Mouse (Mus musculus) CH12.LX (cell line): Measurements from ENCODE around the gene Myrfl. TPM values are rescaled to one million over a fixed set of nuclear protein-coding genes. Genes with fewer than 3 reads are reported as not detected.

Experiments
- DNase-seq: peaks from one replicate; pipeline ENCODE4 v3.0.0-alpha.2; 2013; ENCODE audit errors: extremely low read depth
- H3K27ac ChIP-seq: 2 replicates; pipeline ENCODE4 v1.5.1; 2012; ENCODE audit warnings: low read depth, mild to moderate bottlenecking, control low read depth, moderate library complexity; ENCODE audit not compliant: insufficient read depth
- H3K27me3 ChIP-seq: replicated peaks from 2 replicates; pipeline ENCODE3; 2012; ENCODE audit warnings: inconsistent platforms
- H3K36me3 ChIP-seq, 2 experiments: replicated peaks in 1 of 2; 2 replicates each; pipeline versions ENCODE3 to v1.6.1; 2012; ENCODE audit warnings: inconsistent platforms in 1 of 2, low read length in 1 of 2, mild to moderate bottlenecking in 1 of 2, mixed read lengths in 1 of 2, moderate library complexity in 1 of 2; ENCODE audit not compliant: control insufficient read depth in 1 of 2, insufficient read depth in 1 of 2
- H3K4me1 ChIP-seq, 2 experiments: 2 replicates each; pipeline ENCODE4 v1.6.1; 2012; ENCODE audit warnings: inconsistent platforms in 1 of 2, moderate library complexity in 1 of 2; ENCODE audit not compliant: insufficient read depth in 2 of 2, control insufficient read depth in 1 of 2
- H3K4me2 ChIP-seq: 2 replicates; pipeline ENCODE4 v1.6.1; 2012; ENCODE audit warnings: low read depth, mild to moderate bottlenecking, control low read depth; ENCODE audit not compliant: poor library complexity, insufficient read depth, severe bottlenecking
- H3K4me3 ChIP-seq, 3 experiments: fragments of 150-350 bp in 1 of 3; sonication (generic) in 1 of 3; replicated peaks in 1 of 3; 2 replicates each; pipeline versions ENCODE3 to v1.5.1; 2011 to 2012; ENCODE audit warnings: low read depth in 2 of 3, low read length in 2 of 3, mild to moderate bottlenecking in 2 of 3, moderate library complexity in 2 of 3, control low read depth in 1 of 3, improper control_type of control experiment in 1 of 3, inconsistent platforms in 1 of 3, mixed read lengths in 1 of 3; ENCODE audit not compliant: poor library complexity in 1 of 3
- H3K79me2 ChIP-seq: replicated peaks from 2 replicates; pipeline ENCODE4 v1.6.1; 2012; ENCODE audit warnings: mild to moderate bottlenecking, moderate library complexity; ENCODE audit not compliant: control insufficient read depth, poor library complexity, insufficient read depth, severe bottlenecking; ENCODE audit errors: extremely low read depth
- H3K9ac ChIP-seq: 2 replicates; pipeline ENCODE4 v1.6.1; 2012; ENCODE audit warnings: low read depth, mild to moderate bottlenecking, control low read depth, moderate library complexity; ENCODE audit not compliant: insufficient read depth
- H3K9me3 ChIP-seq: replicated peaks from 2 replicates; pipeline ENCODE3; 2012; ENCODE audit warnings: low read length, inconsistent platforms, mixed read lengths
- CHD1 ChIP-seq: IDR thresholded peaks from 2 replicates; pipeline ENCODE4 v1.6.1; 2012; ENCODE audit warnings: low read depth, low read length, improper control_type of control experiment, inconsistent platforms
- CTCF ChIP-seq, 2 experiments: IDR thresholded peaks in 1 of 2; conservative IDR thresholded peaks in 1 of 2; 2 replicates each; pipeline ENCODE4 v1.5.1; 2011 to 2012; ENCODE audit warnings: low read depth in 2 of 2, low read length in 2 of 2, improper control_type of control experiment in 1 of 2, inconsistent platforms in 1 of 2, mild to moderate bottlenecking in 1 of 2, moderate library complexity in 1 of 2
- E2F4 ChIP-seq: IDR thresholded peaks from 2 replicates; pipeline ENCODE4 v1.6.1; 2011; ENCODE audit warnings: low read depth, low read length, improper control_type of control experiment; ENCODE audit not compliant: insufficient replicate concordance
- ETS1 ChIP-seq: conservative IDR thresholded peaks from 2 replicates; pipeline ENCODE4 v1.6.1; 2012; ENCODE audit warnings: low read depth, mild to moderate bottlenecking, inconsistent platforms, low read length, improper control_type of control experiment, moderate library complexity
- GABPA ChIP-seq: IDR thresholded peaks from 2 replicates; pipeline ENCODE4 v1.6.1; 2012; ENCODE audit warnings: low read depth, low read length, improper control_type of control experiment, inconsistent platforms; ENCODE audit not compliant: insufficient replicate concordance
- HCFC1 ChIP-seq: IDR thresholded peaks from 2 replicates; pipeline ENCODE4 v1.6.1; 2012; ENCODE audit warnings: low read depth, mild to moderate bottlenecking, inconsistent platforms, low read length, improper control_type of control experiment
- IRF4 ChIP-seq: IDR thresholded peaks from 2 replicates; pipeline ENCODE4 v1.6.1; 2014; ENCODE audit warnings: low read depth, mild to moderate bottlenecking, inconsistent platforms, low read length, improper control_type of control experiment
- JUN ChIP-seq: IDR thresholded peaks from 2 replicates; pipeline ENCODE4 v1.6.1; 2011; ENCODE audit warnings: low read depth, mild to moderate bottlenecking, low read length, improper control_type of control experiment, moderate library complexity; ENCODE audit not compliant: insufficient read depth
- JUND ChIP-seq: conservative IDR thresholded peaks from 2 replicates; pipeline ENCODE4 v1.6.1; 2011; ENCODE audit warnings: low read depth, low read length, improper control_type of control experiment
- KAT2A ChIP-seq: IDR thresholded peaks from 2 replicates; pipeline ENCODE4 v1.6.1; 2012; ENCODE audit warnings: low read length, improper control_type of control experiment, inconsistent platforms; ENCODE audit not compliant: insufficient replicate concordance
- MAFK ChIP-seq: IDR thresholded peaks from 2 replicates; pipeline ENCODE4 v1.6.1; 2011; ENCODE audit warnings: low read length, improper control_type of control experiment; ENCODE audit not compliant: insufficient replicate concordance
- MAX ChIP-seq: IDR thresholded peaks from 2 replicates; pipeline ENCODE4 v1.6.1; 2011; ENCODE audit warnings: low read length, improper control_type of control experiment
- MEF2A ChIP-seq: IDR thresholded peaks from 2 replicates; pipeline ENCODE4 v1.6.1; 2014; ENCODE audit warnings: low read depth, mild to moderate bottlenecking, inconsistent platforms, low read length, improper control_type of control experiment, borderline replicate concordance
- MXI1 ChIP-seq: IDR thresholded peaks from 2 replicates; pipeline ENCODE4 v1.6.1; 2011; ENCODE audit warnings: mild to moderate bottlenecking, low read depth, low read length, improper control_type of control experiment
- MYC ChIP-seq: IDR thresholded peaks from 2 replicates; pipeline ENCODE4 v1.6.1; 2011; ENCODE audit warnings: low read depth, mild to moderate bottlenecking, improper control_type of control experiment, low read length
- POLR2AphosphoS2 ChIP-seq: IDR thresholded peaks from 2 replicates; pipeline ENCODE4 v1.6.1; 2011; ENCODE audit warnings: low read depth, low read length, improper control_type of control experiment
- RAD21 ChIP-seq: IDR thresholded peaks from 2 replicates; pipeline ENCODE4 v1.6.1; 2011; ENCODE audit warnings: low read depth, mild to moderate bottlenecking, low read length, improper control_type of control experiment, moderate library complexity
- RCOR1 ChIP-seq: conservative IDR thresholded peaks from 2 replicates; pipeline ENCODE4 v1.6.1; 2012; ENCODE audit warnings: low read depth, mild to moderate bottlenecking, inconsistent platforms, low read length, improper control_type of control experiment
- TBP ChIP-seq: conservative IDR thresholded peaks from 2 replicates; pipeline ENCODE4 v1.6.1; 2011; ENCODE audit warnings: low read depth, low read length, improper control_type of control experiment
- TCF12 ChIP-seq: IDR thresholded peaks from 2 replicates; pipeline ENCODE4 v1.6.1; 2014; ENCODE audit warnings: low read depth, mild to moderate bottlenecking, inconsistent platforms, low read length, improper control_type of control experiment
- UBTF ChIP-seq: IDR thresholded peaks from 2 replicates; pipeline ENCODE4 v1.6.1; 2012; ENCODE audit warnings: low read depth, mild to moderate bottlenecking, inconsistent platforms, low read length, improper control_type of control experiment, moderate library complexity
- USF1 ChIP-seq: IDR thresholded peaks from 2 replicates; pipeline ENCODE4 v1.6.1; 2014; ENCODE audit warnings: low read depth, mild to moderate bottlenecking, inconsistent platforms, low read length, improper control_type of control experiment
- USF2 ChIP-seq: conservative IDR thresholded peaks from 2 replicates; pipeline ENCODE4 v1.6.1; 2011; ENCODE audit warnings: low read depth, low read length, improper control_type of control experiment
- ZKSCAN1 ChIP-seq: IDR thresholded peaks from 2 replicates; pipeline ENCODE4 v1.6.1; 2012; ENCODE audit warnings: low read depth, inconsistent platforms, low read length, improper control_type of control experiment, borderline replicate concordance
- ZNF384 ChIP-seq: IDR thresholded peaks from 2 replicates; pipeline ENCODE4 v1.6.1; 2012; ENCODE audit warnings: low read depth, low read length, improper control_type of control experiment, inconsistent platforms
- dilution Hi-C: fragments of 300-500 bp; cut with MboI; formaldehyde crosslinking; loops from 2 replicates; pipeline ENCODE4 v1.14.3; 2020; ENCODE audit warnings: low sequenced_read_pairs; ENCODE audit not compliant: extremely low pct_unique_long_range_greater_than_20kb, extremely low pct_ligation_motif_present
- in situ Hi-C: fragments of 300-500 bp; cut with MboI; formaldehyde crosslinking; loops from 3 replicates; pipeline ENCODE4 v1.14.3; 2019; ENCODE audit warnings: low sequenced_read_pairs, low pct_ligation_motif_present, low pct_unique_long_range_greater_than_20kb, mixed read lengths
- polyA plus RNA-seq: library from polyadenylated mRNA; unstranded; fragments of >175 nt; gene quantifications from 2 replicates; pipeline ENCODE4 v1.2.1, GENCODE M21; 2012; ENCODE audit warnings: low read depth; ENCODE audit not compliant: insufficient read length
- total RNA-seq, 2 experiments: library from RNA; depleted of rRNA; stranded (reverse); fragments of 300-350 nt in 1 of 2; fragments of >200 nt in 1 of 2; gene quantifications; 2 replicates each; pipeline ENCODE4 v1.2.3; 2012 to 2014

Gene Myrfl
- total and polyA plus RNA-seq, 3 experiments: not detected

DNA sequence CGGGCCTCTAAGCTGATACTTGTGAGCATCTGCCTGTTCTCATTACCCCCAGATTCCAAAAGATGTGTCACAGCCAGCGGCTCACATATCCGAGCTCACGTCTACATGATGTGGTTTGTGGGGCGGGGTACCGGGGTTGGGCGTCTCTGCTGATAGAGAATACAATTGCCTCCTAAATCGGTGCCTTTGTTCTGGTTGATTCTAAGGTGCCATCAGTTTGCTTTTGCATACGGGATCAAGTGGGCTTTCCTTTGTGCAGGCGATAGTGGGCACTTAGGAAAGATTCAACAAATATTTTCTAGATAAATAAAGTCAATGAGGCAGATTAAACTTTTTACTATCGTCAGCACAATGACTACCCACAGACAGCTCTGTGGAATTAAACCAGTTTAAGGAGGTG is 141.8 kb downstream of the Myrfl start:
- Histone ChIP-seq H3K9ac (no peak overlapping the region), H3K4me3 (no peak overlapping the region), H3K36me3 (no peaks in the 10 kb centered on the region), H3K4me2 (no peak overlapping the region), H3K27me3 (no peaks in the 10 kb centered on the region), H3K4me1 (peaks cover 0 to 4% of the 10 kb centered on the region in 2 experiments; a peak in 1 of 4 replicates), H3K9me3 (no peaks in the 10 kb centered on the region), H3K27ac (no peak overlapping the region), H3K79me2 (no peaks in the 10 kb centered on the region)
- DNase-seq: no peak
- dilution Hi-C loops: no loop called here
- in situ Hi-C loops: no loop called here
- TF ChIP-seq MAX: no peak
- TF ChIP-seq CHD1: no peak
- no peak for TF ChIP-seq E2F4
- no peak for TF ChIP-seq RAD21
- TF ChIP-seq POLR2AphosphoS2: no peak
- TF ChIP-seq USF1: no peak
- TF ChIP-seq MXI1: no peak
- no peak for TF ChIP-seq TCF12
- no peak for TF ChIP-seq JUND
- no peak for TF ChIP-seq GABPA
- TF ChIP-seq IRF4: no peak
- TF ChIP-seq TBP: no peak
- no peak for TF ChIP-seq CTCF (conservative IDR thresholded peaks at IDR 0.05 in 1 of 2, IDR thresholded peaks at IDR 0.05 in 1 of 2; ENCODE audit: low read depth in 2 of 2, low read length in 2 of 2)
- no peak for TF ChIP-seq UBTF
- no peak for TF ChIP-seq USF2
- TF ChIP-seq, all 38 proteins: peak for 0

DNA sequence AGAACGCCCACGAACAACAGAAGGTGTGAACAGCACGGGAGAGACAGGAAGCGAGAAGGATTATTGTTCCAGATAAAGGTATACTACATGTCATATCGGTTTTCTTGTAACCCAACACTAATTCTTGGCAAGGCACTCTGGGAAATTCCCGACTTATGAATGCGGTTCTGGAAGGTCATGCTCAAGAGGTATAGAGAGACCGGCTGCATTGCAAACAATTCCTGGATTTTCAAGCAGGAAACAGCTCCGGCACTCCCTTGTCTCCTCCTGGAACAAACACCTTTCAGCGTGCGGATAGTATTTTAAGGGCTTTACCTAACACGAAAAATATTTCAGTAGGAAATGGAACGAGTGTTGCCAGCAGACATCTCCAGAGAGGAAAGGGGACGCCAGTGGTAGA is 145.8 kb downstream of the Myrfl start:
- in situ Hi-C loops (no loop called here), dilution Hi-C loops (no loop called here)
- Histone ChIP-seq H3K9ac (no peak overlapping the region), H3K4me2 (no peak overlapping the region), H3K27ac (no peak overlapping the region), H3K9me3 (peaks cover 5% of the 10 kb centered on the region), H3K79me2 (no peaks in the 10 kb centered on the region), H3K36me3 (no peaks in the 10 kb centered on the region), H3K4me3 (no peak overlapping the region), H3K4me1 (peaks cover 4 to 17% of the 10 kb centered on the region in 2 experiments), H3K27me3 (no peaks in the 10 kb centered on the region)
- TF ChIP-seq POLR2AphosphoS2 (no peak), JUND (no peak), KAT2A (no peak), ZNF384 (no peak), GABPA (no peak), RAD21 (no peak), ZKSCAN1 (no peak), MEF2A (no peak), USF1 (no peak), HCFC1 (no peak), MYC (no peak), E2F4 (no peak), RCOR1 (no peak), CTCF (conservative IDR thresholded peaks at IDR 0.05 in 1 of 2, IDR thresholded peaks at IDR 0.05 in 1 of 2; ENCODE audit: low read depth in 2 of 2, low read length in 2 of 2) (no peak), JUN (no peak), MAFK (no peak), ETS1 (no peak)
- DNase-seq: no peak
